Mouse (Mus musculus): ENCODE results near the gene Sult2a5. TPM values are rescaled to one million over a fixed set of nuclear protein-coding genes. Genes with fewer than 3 reads are reported as not detected.

Gene Sult2a5
- polyA plus RNA-seq (2014; fragmentation: Nextera tagmentation; extraction: Ambion mirVana), result not detected in 2 replicates

DNA sequence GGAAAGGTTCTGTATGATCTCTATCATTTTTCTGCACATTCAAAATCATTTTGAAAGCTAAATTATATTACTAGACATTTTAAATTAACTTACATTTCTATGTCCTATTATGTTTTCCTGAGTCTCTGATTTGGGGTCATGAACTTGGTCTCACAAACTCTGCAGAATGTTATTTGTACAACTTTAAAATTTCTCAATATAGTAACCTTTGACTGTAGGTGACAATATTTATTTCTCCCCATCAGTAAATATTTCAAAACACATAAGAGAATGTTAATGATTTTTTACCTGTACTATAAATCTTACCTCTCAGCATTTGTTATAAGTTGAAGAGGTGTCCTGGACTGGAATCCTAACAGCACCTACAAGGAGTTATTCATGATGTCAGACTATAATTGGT, at the start of gene Sult2a5:
Gene Sult2a5, plus strand, starts transcription at position 301 of the 400 bp plus-strand sequence.
- Histone ChIP-seq H3K4me2 (ENCODE audit: low read depth, low read length) (no peak within 1 kb of the TSS), H3K4me3 (ENCODE audit: low read depth, low read length) (no peak within 1 kb of the TSS), H3K4me1 (ENCODE audit: control insufficient read depth, insufficient read depth, low read length) (no peaks in the 10 kb centered on the region), H3K27ac (replicated peaks; ENCODE audit: low read depth, low read length) (no peak within 1 kb of the TSS), H3K27me3 (ENCODE audit: control insufficient read depth, insufficient read depth, low read length) (no peaks in the 10 kb centered on the region), H3K36me3 (replicated peaks; ENCODE audit: control insufficient read depth, insufficient read depth, low read depth, low read length) (no peaks in the 10 kb centered on the region), H3K9me3 (replicated peaks; ENCODE audit: control insufficient read depth, low read length) (no peaks in the 10 kb centered on the region), H3K9ac (replicated peaks; ENCODE audit: low read length) (no peak within 1 kb of the TSS)
- no peak for DNase-seq (ENCODE audit: low spot score)
- no peak for ATAC-seq (replicated peaks; ENCODE audit: insufficient number of reproducible peaks, low FRiP score, low TSS enrichment, low read depth)

Other genes with a start within 250 kb of the Sult2a5 start
- gene Cabp5, start 225.8 kb upstream of the Sult2a5 start, polyA plus RNA-seq (2014; fragmentation: Nextera tagmentation; extraction: Ambion mirVana), result not detected in 2 replicates
- gene Bsph1, start 173.1 kb upstream of the Sult2a5 start, polyA plus RNA-seq (2014; fragmentation: Nextera tagmentation; extraction: Ambion mirVana), result not detected in 2 replicates
- gene Bsph2, start 52.9 kb upstream of the Sult2a5 start, polyA plus RNA-seq (2014; fragmentation: Nextera tagmentation; extraction: Ambion mirVana), result not detected in 2 replicates
- gene Sult2a2, start 109.5 kb downstream of the Sult2a5 start, polyA plus RNA-seq (2014; fragmentation: Nextera tagmentation; extraction: Ambion mirVana), result not detected in 2 replicates
- not detected in 2 replicates for gene Sult2a1, start 213.4 kb downstream of the Sult2a5 start, polyA plus RNA-seq (2014; fragmentation: Nextera tagmentation; extraction: Ambion mirVana)